Mouse (Mus musculus) intestine, embryonic 16.5 days (tissue): ENCODE measurements around the gene Dnase1l3. TPM values are rescaled to one million over a fixed set of nuclear protein-coding genes. Genes with fewer than 3 reads are reported as not detected.

ENCODE experiments used
- ATAC-seq: fragments of 200-750 bp; cut with Nextera tagmentation; 2 replicates; pipeline ENCODE4 v1.8.0; 2017; ENCODE audit warnings: moderate TSS enrichment, moderate library complexity
- H3K27ac ChIP-seq: fragments of 300-500 bp; sonication (generic); 2 replicates; pipeline ENCODE4 v1.5.1; 2014; ENCODE audit warnings: mild to moderate bottlenecking, low read length
- H3K27me3 ChIP-seq: fragments of 300-500 bp; sonication (generic); replicated peaks from 2 replicates; pipeline ENCODE4 v1.6.1; 2014; ENCODE audit warnings: low read length, control low read depth, mixed read lengths; ENCODE audit not compliant: control insufficient read depth, insufficient read depth
- H3K36me3 ChIP-seq: fragments of 300-500 bp; sonication (generic); 2 replicates; pipeline ENCODE4 v1.6.1; 2014; ENCODE audit warnings: low read length, control low read depth; ENCODE audit not compliant: control insufficient read depth, insufficient read depth
- H3K4me1 ChIP-seq: fragments of 300-500 bp; sonication (generic); 2 replicates; pipeline ENCODE4 v1.6.1; 2014; ENCODE audit warnings: low read length, control low read depth, mixed read lengths; ENCODE audit not compliant: control insufficient read depth, insufficient read depth
- H3K4me2 ChIP-seq: fragments of 300-500 bp; sonication (generic); 2 replicates; pipeline ENCODE4 v1.6.1; 2014; ENCODE audit warnings: low read depth, low read length, control low read depth
- H3K4me3 ChIP-seq: fragments of 300-500 bp; sonication (generic); 2 replicates; pipeline ENCODE4 v1.5.1; 2014; ENCODE audit warnings: mild to moderate bottlenecking, low read length
- H3K9ac ChIP-seq: fragments of 300-500 bp; sonication (generic); 2 replicates; pipeline ENCODE4 v1.6.1; 2014; ENCODE audit warnings: low read depth, low read length
- H3K9me3 ChIP-seq: fragments of 300-500 bp; sonication (generic); 2 replicates; pipeline ENCODE4 v1.6.1; 2016; ENCODE audit warnings: low read length, control low read depth; ENCODE audit not compliant: control insufficient read depth
- WGBS: fragments of 180-500 bp; shearing (Covaris S2); extraction: QIAGEN DNeasy Blood & Tissue Kit; methylation state at CpG from one replicate; pipeline ENCODE4 v1.1.7; 2014; 5-methylcytosine and 5-hydroxymethylcytosine counted together
- polyA plus RNA-seq: library from polyadenylated mRNA; unstranded; fragments of >200 nt; fragmentation: Nextera tagmentation; extraction: Ambion mirVana; gene quantifications from 2 replicates; pipeline ENCODE4 v1.2.1, GENCODE M21; 2015

The Dnase1l3 gene
- polyA plus RNA-seq, 1 experiment from 2014 or later, result 1.9 TPM

- no peak overlapping the region for H3K4me2 ChIP-seq
- ATAC-seq, result peak; percentile 41
- H3K9ac ChIP-seq, result no peak overlapping the region
- no peaks in the 10 kb centered on the region for H3K9me3 ChIP-seq
- peaks cover 5% of the 10 kb centered on the region; the same call in 1 of the 2 replicates for H3K4me1 ChIP-seq
- no peak overlapping the region for H3K4me3 ChIP-seq
- H3K27ac ChIP-seq, result no peak overlapping the region
- WGBS, result 32% methylated on average over 17 of the region's 17 CpGs
- H3K36me3 ChIP-seq, result peaks cover 8% of the 10 kb centered on the region; the same call in 1 of the 2 replicates
- no peaks in the 10 kb centered on the region for H3K27me3 ChIP-seq
Observed at GRCm38 (mm10) chr14:7937052-7937630, 57.2 kb downstream of the Dnase1l3 start.

- no peak for ATAC-seq
- Histone ChIP-seq H3K4me2 (no peak overlapping the region), H3K4me3 (no peak overlapping the region), H3K27ac (no peak overlapping the region), H3K27me3 (no peaks in the 10 kb centered on the region), H3K4me1 (peaks cover 3% of the 10 kb centered on the region; the same call in 1 of the 2 replicates), H3K36me3 (peaks cover 14% of the 10 kb centered on the region; the same call in 1 of the 2 replicates), H3K9me3 (no peaks in the 10 kb centered on the region), H3K9ac (no peak overlapping the region)
- WGBS, result 95% methylated on average over 7 of the region's 7 CpGs
Observed at GRCm38 (mm10) chr14:7934166-7934565, 60.2 kb downstream of the Dnase1l3 start.

GRCm38 (mm10) chr14:7932151-7932550 is 62.2 kb downstream of the Dnase1l3 start:
- ATAC-seq, result no peak
- H3K4me3 ChIP-seq, result no peak overlapping the region
- no peaks in the 10 kb centered on the region for H3K4me1 ChIP-seq
- H3K9me3 ChIP-seq, result no peaks in the 10 kb centered on the region
- 93% methylated on average over 4 of the region's 4 CpGs for WGBS
- H3K27me3 ChIP-seq, result no peaks in the 10 kb centered on the region
- H3K36me3 ChIP-seq, result peaks cover 25% of the 10 kb centered on the region; the same call in 1 of the 2 replicates
- H3K27ac ChIP-seq, result no peak overlapping the region
- no peak overlapping the region for H3K9ac ChIP-seq
- no peak overlapping the region for H3K4me2 ChIP-seq

- Histone ChIP-seq H3K4me3 (no peak overlapping the region), H3K36me3 (peaks cover 29% of the 10 kb centered on the region), H3K4me2 (no peak overlapping the region), H3K9ac (no peak overlapping the region), H3K4me1 (no peaks in the 10 kb centered on the region), H3K9me3 (0 out of 2 replicates have a peak, but pooled peaks cover 2% of the 10 kb centered on the region), H3K27me3 (no peaks in the 10 kb centered on the region), H3K27ac (no peak overlapping the region)
- ATAC-seq, result no peak
- 80% methylated on average over 7 of the region's 7 CpGs for WGBS
Observed at GRCm38 (mm10) chr14:7929029-7929428, 65.3 kb downstream of the Dnase1l3 start.

- 89% methylated on average over 1 of the region's 1 CpGs for WGBS
- ATAC-seq, result no peak
- Histone ChIP-seq H3K36me3 (peaks cover 35% of the 10 kb centered on the region), H3K4me1 (no peaks in the 10 kb centered on the region), H3K9me3 (0 out of 2 replicates have a peak, but pooled peaks cover 3% of the 10 kb centered on the region), H3K4me2 (no peak overlapping the region), H3K27me3 (no peaks in the 10 kb centered on the region), H3K4me3 (no peak overlapping the region), H3K9ac (no peak overlapping the region), H3K27ac (no peak overlapping the region)
Observed at GRCm38 (mm10) chr14:7928362-7928761, 66.0 kb downstream of the Dnase1l3 start.

GRCm38 (mm10) chr14:7923635-7924034 is 70.7 kb downstream of the Dnase1l3 start:
- H3K4me3 ChIP-seq, result no peak overlapping the region
- no peak for ATAC-seq
- H3K9me3 ChIP-seq, result 0 out of 2 replicates have a peak, but pooled peaks cover 3% of the 10 kb centered on the region
- H3K27me3 ChIP-seq, result no peaks in the 10 kb centered on the region
- no peak overlapping the region for H3K27ac ChIP-seq
- no peak overlapping the region for H3K4me2 ChIP-seq
- H3K9ac ChIP-seq, result no peak overlapping the region
- H3K4me1 ChIP-seq, result peaks cover 6% of the 10 kb centered on the region; the same call in 1 of the 2 replicates
- H3K36me3 ChIP-seq, result peaks cover 33% of the 10 kb centered on the region

GRCm38 (mm10) chr14:7921459-7921858 is 72.9 kb downstream of the Dnase1l3 start:
- Histone ChIP-seq H3K27me3 (no peaks in the 10 kb centered on the region), H3K36me3 (peaks cover 33% of the 10 kb centered on the region), H3K27ac (no peak overlapping the region), H3K4me1 (peaks cover 13% of the 10 kb centered on the region), H3K9ac (no peak overlapping the region), H3K9me3 (0 out of 2 replicates have a peak, but pooled peaks cover 3% of the 10 kb centered on the region), H3K4me3 (no peak overlapping the region), H3K4me2 (no peak overlapping the region)
- WGBS, result 84% methylated on average over 5 of the region's 5 CpGs
- no peak for ATAC-seq

GRCm38 (mm10) chr14:7919921-7920320 is 74.5 kb downstream of the Dnase1l3 start:
- H3K36me3 ChIP-seq, result peaks cover 30% of the 10 kb centered on the region
- H3K27me3 ChIP-seq, result no peaks in the 10 kb centered on the region
- peak overlapping the region; percentile 38; the same call in 1 of the 2 replicates for H3K27ac ChIP-seq
- H3K4me1 ChIP-seq, result peaks cover 13% of the 10 kb centered on the region
- 0 out of 2 replicates have a peak, but pooled peaks cover 3% of the 10 kb centered on the region for H3K9me3 ChIP-seq
- ATAC-seq, result peak; percentile 48
- H3K9ac ChIP-seq, result no peak overlapping the region
- no peak overlapping the region for H3K4me2 ChIP-seq
- 63% methylated on average over 4 of the region's 4 CpGs for WGBS
- no peak overlapping the region for H3K4me3 ChIP-seq

- 0 out of 2 replicates have a peak, but pooled peaks cover 3% of the 10 kb centered on the region for H3K9me3 ChIP-seq
- H3K36me3 ChIP-seq, result peaks cover 30% of the 10 kb centered on the region
- H3K4me3 ChIP-seq, result no peak overlapping the region
- WGBS, result 84% methylated on average over 5 of the region's 5 CpGs
- H3K4me1 ChIP-seq, result peaks cover 13% of the 10 kb centered on the region
- no peaks in the 10 kb centered on the region for H3K27me3 ChIP-seq
- H3K9ac ChIP-seq, result no peak overlapping the region
- peak overlapping the region; percentile 38; the same call in 1 of the 2 replicates for H3K27ac ChIP-seq
- no peak overlapping the region for H3K4me2 ChIP-seq
- ATAC-seq, result no peak
Observed at GRCm38 (mm10) chr14:7919309-7919708, 75.1 kb downstream of the Dnase1l3 start.
